Mouse (Mus musculus): ENCODE measurements around the gene Ubxn11. TPM values are rescaled to one million over a fixed set of nuclear protein-coding genes. Genes with fewer than 3 reads are reported as not detected.
A peak's percentile ranks its signal among the peaks of the same experiment; 100 is the strongest.
"Not testable (repeated sequence)": the region's sequence is repeated elsewhere in the genome, so short reads cannot be mapped to it uniquely, and the experiment has no call there.

Gene Ubxn11
- total and polyA plus RNA-seq, 3 experiments, result 5.4 to 7.5 (median 6.7) TPM

GRCm38 (mm10) chr4:134144297-134144696, 41.9 kb downstream of the Ubxn11 start:
- not testable (repeated sequence) for DNase-seq

GRCm38 (mm10) chr4:134149389-134149788, 47.0 kb downstream of the Ubxn11 start:
- no peak for DNase-seq

GRCm38 (mm10) chr4:134152112-134152511, 49.7 kb downstream of the Ubxn11 start:
- DNase-seq, result no peak

- DNase-seq, result no peak
Measured at GRCm38 (mm10) chr4:134153656-134154055, 51.3 kb downstream of the Ubxn11 start.

- peak; percentile 64 for DNase-seq
Measured at GRCm38 (mm10) chr4:134154354-134154753, 52.0 kb downstream of the Ubxn11 start.

- DNase-seq, result no peak
Measured at GRCm38 (mm10) chr4:134155531-134155930, 53.2 kb downstream of the Ubxn11 start.

- DNase-seq, result no peak
Measured at GRCm38 (mm10) chr4:134155961-134156465, 53.6 kb downstream of the Ubxn11 start.

- peak; percentile 56 for DNase-seq
Measured at GRCm38 (mm10) chr4:134156744-134157143, 54.4 kb downstream of the Ubxn11 start.

GRCm38 (mm10) chr4:134157558-134157957, 55.2 kb downstream of the Ubxn11 start:
- no peak for DNase-seq

GRCm38 (mm10) chr4:134158774-134159173, 56.4 kb downstream of the Ubxn11 start:
- no peak for DNase-seq

- peak; percentile 73 for DNase-seq
Measured at GRCm38 (mm10) chr4:134160071-134160470, 57.7 kb downstream of the Ubxn11 start.

GRCm38 (mm10) chr4:134164591-134164990, 62.2 kb downstream of the Ubxn11 start:
- no peak for DNase-seq

GRCm38 (mm10) chr4:134165024-134165423, 62.7 kb downstream of the Ubxn11 start:
- DNase-seq, result peak; percentile 22

GRCm38 (mm10) chr4:134165548-134166465, 63.4 kb downstream of the Ubxn11 start:
- DNase-seq, result no peak

GRCm38 (mm10) chr4:134166906-134167305, 64.5 kb downstream of the Ubxn11 start:
- no peak for DNase-seq

GRCm38 (mm10) chr4:134172391-134172790, 70.0 kb downstream of the Ubxn11 start:
- DNase-seq, result no peak

Other genes starting within 250 kb of the Ubxn11 start
- 10 to 100 TPM; 12.2 to 16.6 TPM for gene Rps6ka1, start 214.8 kb upstream of the Ubxn11 start, total RNA-seq (2021)
- 19.3 and 20.6 TPM in 2 replicates for gene Rps6ka1, start 214.8 kb upstream of the Ubxn11 start, polyA plus RNA-seq (2012; rRNA removed)
- 100 to 1,000 TPM; 109 to 291 TPM for gene Hmgn2, start 133.9 kb upstream of the Ubxn11 start, total RNA-seq (2021)
- gene Hmgn2, start 133.9 kb upstream of the Ubxn11 start, polyA plus RNA-seq (2012; rRNA removed), result 15.8 and 16.8 TPM in 2 replicates
- gene Dhdds, start 101.7 kb upstream of the Ubxn11 start, total RNA-seq (2021), result 10 to 100 TPM; 43.9 to 49.4 TPM
- gene Dhdds, start 101.7 kb upstream of the Ubxn11 start, polyA plus RNA-seq (2012; rRNA removed), result 17.9 and 23.3 TPM in 2 replicates
- not detected for gene Lin28a, start 83.7 kb upstream of the Ubxn11 start, total RNA-seq (2021)
- not detected in 2 replicates for gene Lin28a, start 83.7 kb upstream of the Ubxn11 start, polyA plus RNA-seq (2012; rRNA removed)
- under 1 TPM in 1 of 2 experiments, not detected in 1; 0.21 TPM for gene Zfp683, start 48.7 kb upstream of the Ubxn11 start, total RNA-seq (2021)
- 0.98 and 1.1 TPM in 2 replicates for gene Zfp683, start 48.7 kb upstream of the Ubxn11 start, polyA plus RNA-seq (2012; rRNA removed)
- under 1 TPM; 0.14 to 0.46 TPM for gene Crybg2, start 41.8 kb upstream of the Ubxn11 start, total RNA-seq (2021)
- 0.12 and 0.21 TPM in 2 replicates for gene Crybg2, start 41.8 kb upstream of the Ubxn11 start, polyA plus RNA-seq (2012; rRNA removed)
- 10 to 100 TPM; 17.0 to 23.2 TPM for gene Cd52, start 7.5 kb upstream of the Ubxn11 start, total RNA-seq (2021)
- 9.5 and 9.7 TPM in 2 replicates for gene Cd52, start 7.5 kb upstream of the Ubxn11 start, polyA plus RNA-seq (2012; rRNA removed)
- 100 to 1,000 TPM in 1 of 2 experiments, 10 to 100 TPM in 1; 99.6 to 109 TPM for gene Sh3bgrl3, start 26.2 kb downstream of the Ubxn11 start, total RNA-seq (2021)
- 380 and 502 TPM in 2 replicates for gene Sh3bgrl3, start 26.2 kb downstream of the Ubxn11 start, polyA plus RNA-seq (2012; rRNA removed)
- 10 to 100 TPM; 14.4 to 17.5 TPM for gene Cep85, start 84.5 kb downstream of the Ubxn11 start, total RNA-seq (2021)
- 27.3 and 36.1 TPM in 2 replicates for gene Cep85, start 84.5 kb downstream of the Ubxn11 start, polyA plus RNA-seq (2012; rRNA removed)
- not detected for gene Gm7534, start 100.4 kb downstream of the Ubxn11 start, total RNA-seq (2021)
- gene Gm7534, start 100.4 kb downstream of the Ubxn11 start, polyA plus RNA-seq (2012; rRNA removed), result not detected in 2 replicates
- gene Catsper4, start 124.8 kb downstream of the Ubxn11 start, total RNA-seq (2021), result not detected
- gene Catsper4, start 124.8 kb downstream of the Ubxn11 start, polyA plus RNA-seq (2012; rRNA removed), result not detected in 2 replicates
- gene Cnksr1, start 135.8 kb downstream of the Ubxn11 start, total RNA-seq (2021), result under 1 TPM; 0.31 to 0.66 TPM
- 0.03 and 0.08 TPM in 2 replicates for gene Cnksr1, start 135.8 kb downstream of the Ubxn11 start, polyA plus RNA-seq (2012; rRNA removed)
- not detected for gene E130218I03Rik, start 141.1 kb downstream of the Ubxn11 start, total RNA-seq (2021)
- 0.09 TPM in 1 of 2 replicates, not detected in the other for gene E130218I03Rik, start 141.1 kb downstream of the Ubxn11 start, polyA plus RNA-seq (2012; rRNA removed)
- gene Zfp593, start 143.0 kb downstream of the Ubxn11 start, total RNA-seq (2021), result 10 to 100 TPM in 1 of 2 experiments, 1 to 10 TPM in 1; 8.3 to 11.0 TPM
- gene Zfp593, start 143.0 kb downstream of the Ubxn11 start, polyA plus RNA-seq (2012; rRNA removed), result 11.1 and 13.0 TPM in 2 replicates
- gene Gm30191, start 144.4 kb downstream of the Ubxn11 start, total RNA-seq (2021), result not detected
- not detected in 2 replicates for gene Gm30191, start 144.4 kb downstream of the Ubxn11 start, polyA plus RNA-seq (2012; rRNA removed)
- gene Grrp1, start 151.5 kb downstream of the Ubxn11 start, total RNA-seq (2021), result 1 to 10 TPM; 6.2 to 9.3 TPM
- 28.5 and 31.8 TPM in 2 replicates for gene Grrp1, start 151.5 kb downstream of the Ubxn11 start, polyA plus RNA-seq (2012; rRNA removed)
- 10 to 100 TPM; 14.7 to 22.3 TPM for gene Pdik1l, start 185.3 kb downstream of the Ubxn11 start, total RNA-seq (2021)
- gene Pdik1l, start 185.3 kb downstream of the Ubxn11 start, polyA plus RNA-seq (2012; rRNA removed), result 1.3 TPM in 2 replicates
- not detected for gene Trim63, start 212.6 kb downstream of the Ubxn11 start, total RNA-seq (2021)
- gene Trim63, start 212.6 kb downstream of the Ubxn11 start, polyA plus RNA-seq (2012; rRNA removed), result 0.06 and 0.11 TPM in 2 replicates
- gene Slc30a2, start 240.6 kb downstream of the Ubxn11 start, total RNA-seq (2021), result 10 to 100 TPM; 21.2 to 60.8 TPM
- gene Slc30a2, start 240.6 kb downstream of the Ubxn11 start, polyA plus RNA-seq (2012; rRNA removed), result 33.0 and 56.4 TPM in 2 replicates

Measured in adrenal gland, adult 2 months (tissue).